Mouse (Mus musculus): ENCODE results near the gene Atf3. TPM values are rescaled to one million over a fixed set of nuclear protein-coding genes. Genes with fewer than 3 reads are reported as not detected.
A peak's percentile ranks its signal among the peaks of the same experiment; 100 is the strongest.

Gene Atf3
- polyA plus RNA-seq, 1 experiment: not detected

- Histone ChIP-seq H3K4me3 (ENCODE audit: control insufficient read depth, low read depth, low read length) (no peak overlapping the region), H3K36me3 (ENCODE audit: control insufficient read depth, insufficient read depth, low read length) (no peaks in the 10 kb centered on the region), H3K4me1 (ENCODE audit: control insufficient read depth, insufficient read depth, low read length) (no peaks in the 10 kb centered on the region), H3K27ac (ENCODE audit: control insufficient read depth, insufficient read depth, low read depth, low read length) (no peak overlapping the region), H3K27me3 (ENCODE audit: control insufficient read depth, insufficient read depth, low read length) (no peaks in the 10 kb centered on the region)
- no peak for TF ChIP-seq CTCF (IDR thresholded peaks at IDR 0.05; ENCODE audit: control insufficient read depth, insufficient read depth, insufficient replicate concordance, low read depth, low read length)
- TF ChIP-seq POLR2A (IDR thresholded peaks at IDR 0.05; ENCODE audit: control insufficient read depth, low read depth, low read length): no peak
Observed at GRCm38 (mm10) chr1:191132240-191132639, 85.6 kb downstream of the Atf3 start.

GRCm38 (mm10) chr1:191131692-191132091, 86.1 kb downstream of the Atf3 start:
- no peaks in the 10 kb centered on the region for H3K27me3 ChIP-seq (ENCODE audit: control insufficient read depth, insufficient read depth, low read length)
- no peak for TF ChIP-seq CTCF (IDR thresholded peaks at IDR 0.05; ENCODE audit: control insufficient read depth, insufficient read depth, insufficient replicate concordance, low read depth, low read length)
- TF ChIP-seq POLR2A (IDR thresholded peaks at IDR 0.05; ENCODE audit: control insufficient read depth, low read depth, low read length): no peak
- H3K4me1 ChIP-seq (ENCODE audit: control insufficient read depth, insufficient read depth, low read length): no peaks in the 10 kb centered on the region
- no peaks in the 10 kb centered on the region for H3K36me3 ChIP-seq (ENCODE audit: control insufficient read depth, insufficient read depth, low read length)
- no peak overlapping the region for H3K27ac ChIP-seq (ENCODE audit: control insufficient read depth, insufficient read depth, low read depth, low read length)
- H3K4me3 ChIP-seq (ENCODE audit: control insufficient read depth, low read depth, low read length): no peak overlapping the region

GRCm38 (mm10) chr1:191125811-191126638, 91.8 kb downstream of the Atf3 start:
- TF ChIP-seq CTCF (IDR thresholded peaks at IDR 0.05; ENCODE audit: control insufficient read depth, insufficient read depth, insufficient replicate concordance, low read depth, low read length): peak; percentile 57; the same call in 1 of the 2 replicates
- TF ChIP-seq POLR2A (IDR thresholded peaks at IDR 0.05; ENCODE audit: control insufficient read depth, low read depth, low read length): no peak
- H3K4me3 ChIP-seq (ENCODE audit: control insufficient read depth, low read depth, low read length): peak overlapping the region; percentile 21
- H3K27ac ChIP-seq (ENCODE audit: control insufficient read depth, insufficient read depth, low read depth, low read length): no peak overlapping the region
- H3K36me3 ChIP-seq (ENCODE audit: control insufficient read depth, insufficient read depth, low read length): no peaks in the 10 kb centered on the region
- 0 out of 2 replicates have a peak, but pooled peaks cover 2% of the 10 kb centered on the region for H3K4me1 ChIP-seq (ENCODE audit: control insufficient read depth, insufficient read depth, low read length)
- no peaks in the 10 kb centered on the region for H3K27me3 ChIP-seq (ENCODE audit: control insufficient read depth, insufficient read depth, low read length)

GRCm38 (mm10) chr1:191124288-191124687, 93.6 kb downstream of the Atf3 start:
- TF ChIP-seq POLR2A (IDR thresholded peaks at IDR 0.05; ENCODE audit: control insufficient read depth, low read depth, low read length): no peak
- no peak for TF ChIP-seq CTCF (IDR thresholded peaks at IDR 0.05; ENCODE audit: control insufficient read depth, insufficient read depth, insufficient replicate concordance, low read depth, low read length)
- Histone ChIP-seq H3K4me1 (ENCODE audit: control insufficient read depth, insufficient read depth, low read length) (0 out of 2 replicates have a peak, but pooled peaks cover 2% of the 10 kb centered on the region), H3K27me3 (ENCODE audit: control insufficient read depth, insufficient read depth, low read length) (no peaks in the 10 kb centered on the region), H3K4me3 (ENCODE audit: control insufficient read depth, low read depth, low read length) (no peak overlapping the region), H3K36me3 (ENCODE audit: control insufficient read depth, insufficient read depth, low read length) (no peaks in the 10 kb centered on the region), H3K27ac (ENCODE audit: control insufficient read depth, insufficient read depth, low read depth, low read length) (no peak overlapping the region)

GRCm38 (mm10) chr1:191123696-191124095, 94.1 kb downstream of the Atf3 start:
- TF ChIP-seq POLR2A (IDR thresholded peaks at IDR 0.05; ENCODE audit: control insufficient read depth, low read depth, low read length) (no peak), CTCF (IDR thresholded peaks at IDR 0.05; ENCODE audit: control insufficient read depth, insufficient read depth, insufficient replicate concordance, low read depth, low read length) (no peak)
- Histone ChIP-seq H3K27ac (ENCODE audit: control insufficient read depth, insufficient read depth, low read depth, low read length) (no peak overlapping the region), H3K4me1 (ENCODE audit: control insufficient read depth, insufficient read depth, low read length) (0 out of 2 replicates have a peak, but pooled peaks cover 2% of the 10 kb centered on the region), H3K36me3 (ENCODE audit: control insufficient read depth, insufficient read depth, low read length) (no peaks in the 10 kb centered on the region), H3K4me3 (ENCODE audit: control insufficient read depth, low read depth, low read length) (no peak overlapping the region), H3K27me3 (ENCODE audit: control insufficient read depth, insufficient read depth, low read length) (no peaks in the 10 kb centered on the region)

- Histone ChIP-seq H3K27me3 (ENCODE audit: control insufficient read depth, insufficient read depth, low read length) (no peaks in the 10 kb centered on the region), H3K36me3 (ENCODE audit: control insufficient read depth, insufficient read depth, low read length) (no peaks in the 10 kb centered on the region), H3K4me3 (ENCODE audit: control insufficient read depth, low read depth, low read length) (no peak overlapping the region), H3K4me1 (ENCODE audit: control insufficient read depth, insufficient read depth, low read length) (0 out of 2 replicates have a peak, but pooled peaks cover 2% of the 10 kb centered on the region), H3K27ac (ENCODE audit: control insufficient read depth, insufficient read depth, low read depth, low read length) (no peak overlapping the region)
- TF ChIP-seq CTCF (IDR thresholded peaks at IDR 0.05; ENCODE audit: control insufficient read depth, insufficient read depth, insufficient replicate concordance, low read depth, low read length): no peak
- TF ChIP-seq POLR2A (IDR thresholded peaks at IDR 0.05; ENCODE audit: control insufficient read depth, low read depth, low read length): no peak
Observed at GRCm38 (mm10) chr1:191122744-191123143, 95.1 kb downstream of the Atf3 start.

Other genes starting within 250 kb of the Atf3 start
- 53.8 and 65.7 TPM in 2 replicates for gene Vash2, start 238.7 kb downstream of the Atf3 start, polyA plus RNA-seq (2012; rRNA removed)
- 4.1 and 4.2 TPM in 2 replicates for gene Flvcr1, start 191.9 kb downstream of the Atf3 start, polyA plus RNA-seq (2012; rRNA removed)
- gene Spata45, start 181.4 kb downstream of the Atf3 start, polyA plus RNA-seq (2012; rRNA removed): 136 and 182 TPM in 2 replicates
- gene Tatdn3, start 155.1 kb downstream of the Atf3 start, polyA plus RNA-seq (2012; rRNA removed): 14.3 and 14.7 TPM in 2 replicates
- 2.6 TPM in 2 replicates for gene Nsl1, start 155.0 kb downstream of the Atf3 start, polyA plus RNA-seq (2012; rRNA removed)
- 0.68 and 1.00 TPM in 2 replicates for gene Batf3, start 120.2 kb downstream of the Atf3 start, polyA plus RNA-seq (2012; rRNA removed)
- gene Fam71a, start 53.2 kb downstream of the Atf3 start, polyA plus RNA-seq (2012; rRNA removed): 80.7 and 82.4 TPM in 2 replicates
- 32.5 and 38.2 TPM in 2 replicates for gene Nenf, start 100.2 kb upstream of the Atf3 start, polyA plus RNA-seq (2012; rRNA removed)
- gene Tmem206, start 107.9 kb upstream of the Atf3 start, polyA plus RNA-seq (2012; rRNA removed): 15.7 and 20.2 TPM in 2 replicates
- gene Ppp2r5a, start 185.2 kb upstream of the Atf3 start, polyA plus RNA-seq (2012; rRNA removed): 10.0 and 14.2 TPM in 2 replicates

Data from testis, adult 2 months (tissue).